Mouse (Mus musculus) cerebellum, postnatal 10 days (tissue): ENCODE results near the gene Serinc4.
A peak's percentile ranks its signal among the peaks of the same experiment; 100 is the strongest.

Source experiments
- DNase-seq, 2 experiments: peaks; one replicate each; pipeline ENCODE4 v3.0.0; 2021; ENCODE audit warnings: mixed read lengths in 2 of 2

Gene Serinc4

DNA sequence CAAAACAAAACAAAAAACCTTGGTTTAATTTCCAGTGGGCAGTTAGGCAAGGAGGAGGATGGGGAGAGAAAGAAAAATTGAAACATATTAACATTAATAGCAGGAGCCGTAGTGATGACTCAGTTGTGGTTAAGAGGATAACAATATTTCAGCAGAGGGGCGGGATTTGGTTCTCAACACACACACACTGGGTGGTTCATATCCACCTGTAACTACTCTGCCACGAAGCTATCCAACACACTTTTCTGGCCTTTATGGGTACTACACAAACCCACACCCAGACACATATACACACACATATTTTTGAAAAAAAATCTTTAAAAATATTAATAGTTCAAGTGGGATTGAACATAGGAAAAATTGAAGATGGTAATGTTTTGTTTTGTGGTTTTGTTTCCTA lies 9.6 kb downstream of the Serinc4 start:
- DNase-seq, result no peak

DNA sequence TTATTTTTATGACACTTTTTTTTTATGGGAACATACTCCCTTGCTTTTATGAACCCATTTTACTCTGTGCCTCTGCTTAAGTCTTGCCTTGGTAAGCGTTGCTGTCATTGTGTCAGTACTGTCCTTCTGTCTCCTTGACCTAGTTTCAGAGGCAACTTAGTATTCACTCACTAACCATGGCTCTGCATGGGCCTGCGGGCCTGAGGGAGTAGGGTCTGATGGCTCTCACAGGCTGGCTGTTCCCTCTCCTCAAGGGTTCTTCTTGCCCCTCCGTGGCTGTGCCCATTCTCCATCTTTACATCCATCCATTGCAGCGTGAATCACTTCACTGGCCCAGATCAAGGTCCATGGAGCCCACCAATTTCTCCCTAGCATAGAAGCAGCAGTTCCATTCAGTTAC lies 10.1 kb downstream of the Serinc4 start:
- DNase-seq, result no peak

DNA sequence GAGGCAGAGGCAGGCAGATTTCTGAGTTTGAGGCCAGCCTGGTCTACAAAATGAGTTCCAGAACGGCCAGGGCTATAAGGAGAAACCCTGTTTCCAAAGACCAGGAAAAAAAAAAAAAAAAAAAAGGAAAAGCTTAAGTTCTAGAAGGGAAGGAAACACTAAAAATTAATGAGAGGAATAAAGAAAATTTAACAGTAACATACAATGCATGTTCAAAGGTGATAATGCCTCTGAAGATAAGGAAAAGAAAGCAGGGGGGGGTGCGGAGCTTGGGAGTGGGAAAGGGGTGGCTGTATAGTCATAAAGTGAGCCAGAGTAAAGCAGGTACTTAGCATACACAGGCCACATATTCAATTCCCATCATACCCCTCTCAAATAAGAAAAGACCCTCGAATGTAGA lies 11.5 kb downstream of the Serinc4 start:
- DNase-seq, result no peak

DNA sequence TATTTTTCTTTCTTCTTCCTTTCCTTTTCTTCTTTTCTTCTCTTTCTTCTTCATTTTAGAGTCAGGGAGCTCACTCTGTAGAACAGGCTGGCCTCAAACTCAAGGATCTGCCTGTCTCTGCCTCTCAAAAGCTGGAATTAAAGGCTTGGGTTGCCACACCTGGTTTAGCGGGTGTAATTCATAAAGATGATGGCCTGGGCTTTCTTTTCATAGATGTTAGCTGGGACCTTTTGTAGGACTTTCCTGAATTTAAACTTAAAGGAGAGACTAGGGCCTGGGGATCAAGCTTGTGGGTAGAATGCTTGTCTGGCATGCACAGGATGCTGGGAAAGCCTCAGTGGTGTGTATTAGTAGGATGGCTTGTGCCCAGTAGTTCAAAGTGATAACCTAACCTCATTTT lies 12.4 kb downstream of the Serinc4 start, which contains the start of gene Ell3:
Gene Ell3, minus strand, starts transcription at position 101 of the 400 bp plus-strand sequence.
- DNase-seq, result no peak

DNA sequence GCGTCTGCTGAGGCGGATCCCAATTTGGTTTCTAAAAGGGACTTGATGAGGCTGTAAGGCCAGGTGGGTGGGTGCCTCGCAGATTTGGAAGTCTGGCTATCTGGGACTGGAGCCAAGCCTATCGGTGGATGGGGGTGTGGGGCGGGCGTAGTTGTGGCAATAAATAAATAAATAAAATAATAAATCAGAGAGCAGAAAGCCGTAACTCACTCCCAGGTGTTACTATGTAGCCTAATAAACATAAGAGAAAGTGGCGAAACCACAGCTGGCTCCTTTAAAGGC lies 13.6 kb downstream of the Serinc4 start:
- DNase-seq, result peak; percentile 50 to 54

DNA sequence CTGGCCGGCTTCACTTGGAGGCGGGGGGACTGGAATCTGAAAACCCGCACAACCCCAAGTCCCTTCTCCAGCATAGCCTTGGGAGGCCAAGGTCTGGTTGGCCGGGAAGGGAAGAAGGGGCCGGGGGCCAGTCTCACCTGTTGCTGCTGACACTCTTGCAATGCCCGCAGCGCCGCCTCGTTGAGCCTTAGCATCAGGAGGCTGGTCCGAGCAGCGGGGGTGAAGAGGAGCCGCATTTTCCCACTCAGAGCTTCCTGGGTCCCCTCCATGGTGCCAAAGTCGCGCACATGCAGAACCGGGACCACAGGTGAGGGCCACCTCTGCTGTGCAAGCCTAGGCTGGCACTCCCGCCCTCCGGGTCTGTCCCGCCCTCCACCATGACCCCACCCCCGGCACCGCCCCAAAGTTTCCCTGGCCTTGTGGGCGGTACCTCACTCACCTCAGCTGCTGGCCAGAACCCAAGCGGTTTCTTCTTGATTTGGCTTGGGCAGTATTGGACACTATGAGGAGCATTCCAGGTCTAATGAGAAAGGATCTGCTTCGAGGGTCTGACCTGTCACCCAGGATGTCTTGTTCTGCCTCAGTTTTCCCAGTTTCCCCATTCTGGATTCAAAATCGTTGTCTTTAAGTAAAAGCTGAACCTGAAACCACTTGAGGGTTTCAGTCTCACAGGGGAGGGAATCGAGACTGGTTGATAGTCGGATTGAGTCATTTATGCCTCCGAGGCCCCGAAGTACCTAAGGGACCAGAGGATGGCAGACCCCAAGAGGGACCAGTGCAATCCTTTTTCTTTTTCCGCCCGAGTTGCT lies 14.1 kb downstream of the Serinc4 start:
- DNase-seq, result peak; percentile 54 to 67

DNA sequence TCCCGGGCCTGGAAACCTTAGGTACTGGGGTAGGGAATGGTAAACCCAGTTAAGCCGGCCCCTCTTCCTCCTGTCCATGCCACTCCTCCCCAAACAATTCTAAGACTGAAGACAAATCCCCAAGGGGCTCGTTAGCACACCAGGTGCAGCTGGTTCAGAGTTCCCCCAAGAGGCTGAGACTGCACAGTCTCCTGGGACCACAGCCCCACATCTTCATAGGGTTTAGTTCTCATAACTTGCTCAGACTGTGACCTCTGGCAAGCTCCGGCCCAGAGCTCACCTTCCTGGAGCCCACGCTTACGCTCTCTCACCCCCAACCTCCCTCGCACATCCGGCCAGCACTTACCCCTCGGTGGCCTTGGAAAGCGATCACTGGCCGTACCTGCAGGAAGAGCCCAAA lies 14.8 kb downstream of the Serinc4 start:
- no peak for DNase-seq

DNA sequence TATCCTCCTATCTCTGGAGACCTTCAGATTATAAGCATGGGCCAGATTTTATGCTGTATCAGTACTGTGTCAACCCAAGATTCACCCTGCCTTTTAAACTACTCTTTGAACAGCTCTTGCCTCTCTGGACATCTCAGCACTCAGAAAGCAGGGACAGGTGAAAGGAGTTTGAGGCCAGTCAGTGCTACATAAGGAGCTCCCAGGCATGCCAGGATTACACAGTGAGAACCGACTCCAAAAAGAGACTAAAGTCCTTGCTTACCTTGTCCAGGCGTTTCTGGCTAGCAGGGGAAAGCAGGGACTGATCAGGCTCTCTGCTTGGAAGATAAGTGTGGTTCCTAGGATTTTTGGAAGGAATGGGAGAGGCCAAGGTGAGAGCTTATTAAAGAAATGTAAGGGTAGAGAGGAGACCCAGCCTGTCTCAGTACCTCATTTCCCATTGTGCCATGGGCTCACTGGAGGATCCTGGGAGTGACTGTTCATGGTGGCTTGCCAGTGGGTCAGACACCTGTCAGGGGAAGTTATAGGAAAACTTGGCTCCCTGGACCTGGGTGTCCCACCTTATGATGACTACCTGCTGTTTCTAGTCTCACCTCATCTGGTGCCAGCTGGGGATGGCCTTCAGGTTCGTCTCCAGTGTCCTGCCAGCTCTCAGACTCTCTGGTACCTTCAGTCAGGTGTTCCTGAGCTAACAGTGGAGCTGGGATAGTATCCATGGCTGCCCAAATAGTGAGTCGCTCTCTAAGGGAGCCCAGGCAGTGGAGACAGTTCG lies 15.6 kb downstream of the Serinc4 start:
- no peak for DNase-seq

DNA sequence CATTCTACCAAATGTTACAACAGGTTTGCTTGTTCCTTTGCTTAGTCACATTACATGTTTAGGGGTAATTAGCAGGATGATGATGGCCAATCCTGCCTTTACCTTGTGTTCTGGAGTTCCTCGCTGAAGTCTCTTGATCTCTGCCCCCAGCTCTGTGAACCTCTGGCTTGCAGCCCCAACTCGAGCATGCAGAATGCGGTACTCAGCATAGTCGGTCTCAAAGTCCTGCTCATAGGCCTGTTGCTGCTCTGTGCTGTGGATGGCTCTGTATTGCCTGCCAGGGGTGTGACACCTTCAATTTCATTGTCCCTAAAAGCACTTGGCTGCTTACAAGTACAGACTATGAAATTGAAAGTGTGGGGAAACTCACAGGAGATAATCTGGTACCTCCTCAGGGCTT lies 16.8 kb downstream of the Serinc4 start:
- no peak for DNase-seq

DNA sequence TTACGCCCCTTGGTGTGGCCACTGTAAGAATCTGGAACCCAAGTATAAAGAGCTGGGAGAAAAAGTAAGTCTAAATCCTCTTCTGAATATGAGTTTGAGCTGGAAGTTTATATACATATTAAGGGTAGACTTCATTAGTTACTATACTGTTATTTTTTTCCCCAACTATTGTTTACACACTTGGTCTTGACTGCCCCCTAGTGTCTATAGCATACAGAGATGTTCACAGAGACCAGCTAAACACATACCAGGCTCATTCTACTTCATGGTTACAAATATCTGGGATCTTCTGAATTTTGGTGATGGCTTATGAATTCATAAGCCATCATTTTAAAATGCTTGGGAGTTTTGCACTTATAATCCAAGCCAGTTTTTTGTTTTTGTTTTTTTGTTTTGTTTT lies 21.7 kb downstream of the Serinc4 start:
- peak in 1 of 2 experiments; percentile 58 for DNase-seq

DNA sequence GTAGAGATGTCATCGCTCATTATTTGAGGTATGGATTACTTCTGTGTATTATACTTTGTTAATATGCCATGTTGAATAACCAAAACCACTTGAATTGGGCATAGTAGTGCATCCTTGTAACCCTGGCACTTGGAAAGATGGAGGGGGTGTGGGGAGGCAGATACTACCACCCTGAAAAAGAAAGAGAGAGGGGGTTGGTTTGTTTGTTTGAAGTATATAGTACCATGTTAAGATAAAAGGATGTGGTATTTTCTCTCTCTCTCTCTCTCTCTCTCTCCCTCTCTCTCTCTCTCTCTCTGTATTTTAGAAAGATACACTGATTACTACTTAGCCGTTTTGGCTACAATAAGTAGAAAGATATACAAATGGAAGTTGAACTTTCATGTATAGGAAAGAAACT lies 30.7 kb downstream of the Serinc4 start:
- no peak for DNase-seq

DNA sequence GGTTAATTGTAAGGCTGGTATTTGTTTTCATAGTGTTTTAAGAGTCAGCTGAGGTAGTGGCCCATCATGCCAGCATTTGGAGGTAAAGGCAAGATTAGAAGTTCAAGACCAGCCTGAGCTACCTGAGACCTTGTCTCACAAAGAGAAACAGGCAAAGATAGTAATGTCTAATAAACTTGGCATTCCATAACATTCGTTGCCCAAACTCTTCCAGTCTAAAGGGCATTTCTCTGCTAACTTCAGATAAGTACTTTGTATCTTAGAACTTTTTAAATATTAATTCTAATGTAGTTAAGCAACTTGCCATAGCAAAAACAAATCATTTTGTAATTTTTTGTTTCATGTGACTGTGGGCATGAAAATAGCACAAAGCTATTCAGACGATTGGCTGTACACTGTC lies 33.4 kb downstream of the Serinc4 start:
- DNase-seq, result no peak

DNA sequence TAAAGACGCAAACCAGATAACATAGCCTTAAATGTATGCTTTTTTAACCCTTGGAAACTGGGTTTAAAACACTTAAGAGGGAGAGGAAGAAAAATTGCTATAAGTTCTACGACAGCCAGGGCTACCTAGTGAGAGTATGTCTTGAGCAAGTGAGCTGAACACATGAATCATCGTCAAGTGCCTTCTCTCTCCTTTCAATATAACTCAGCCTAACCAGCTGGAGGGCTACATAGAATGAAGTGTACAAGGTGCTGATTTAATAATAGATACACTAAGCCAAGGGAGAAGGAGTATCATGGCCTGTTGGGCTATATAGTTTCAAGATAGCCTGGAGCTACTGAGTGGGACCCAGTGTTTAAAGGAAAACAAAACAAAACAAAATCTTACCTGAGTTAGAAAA lies 38.1 kb downstream of the Serinc4 start:
- no peak for DNase-seq

DNA sequence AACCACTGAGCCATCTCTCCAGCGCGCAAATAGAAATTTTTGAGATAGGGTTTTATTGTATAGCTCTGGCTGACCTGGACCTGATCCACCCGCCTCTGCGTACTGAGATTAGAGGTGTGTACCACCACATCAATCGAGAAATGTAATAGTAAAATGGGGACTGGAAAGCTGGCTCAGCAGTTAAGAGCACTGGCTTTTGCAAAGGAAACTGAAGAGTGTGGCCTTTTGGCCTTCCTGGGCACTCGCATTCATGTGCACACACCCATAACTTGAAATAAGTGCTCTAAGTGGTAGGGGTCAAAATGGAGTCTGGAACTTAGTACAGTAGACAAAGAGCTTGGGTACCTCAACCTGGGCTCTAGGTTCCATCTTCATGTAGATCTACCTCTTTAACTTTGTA lies 40.2 kb downstream of the Serinc4 start:
- no peak for DNase-seq

DNA sequence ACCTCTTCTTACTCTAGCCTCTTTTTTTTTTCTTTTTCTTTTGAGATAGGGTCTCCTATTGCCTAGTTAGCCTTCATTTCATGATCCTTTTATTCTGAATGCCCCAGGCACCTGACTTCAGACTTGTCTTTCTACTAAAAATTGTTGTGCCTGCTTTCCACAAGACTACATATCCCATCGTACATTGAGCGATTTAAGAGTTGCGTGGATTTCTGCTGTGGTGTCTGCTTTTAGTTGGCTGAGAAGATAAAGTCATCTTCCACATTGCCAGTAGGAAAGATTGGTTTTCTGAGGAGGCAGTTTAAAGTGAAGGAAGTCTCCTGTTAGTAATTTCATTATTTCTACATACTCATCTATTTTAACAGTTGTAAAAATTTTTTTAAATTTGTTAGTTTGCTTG lies 41.0 kb downstream of the Serinc4 start:
- no peak for DNase-seq

DNA sequence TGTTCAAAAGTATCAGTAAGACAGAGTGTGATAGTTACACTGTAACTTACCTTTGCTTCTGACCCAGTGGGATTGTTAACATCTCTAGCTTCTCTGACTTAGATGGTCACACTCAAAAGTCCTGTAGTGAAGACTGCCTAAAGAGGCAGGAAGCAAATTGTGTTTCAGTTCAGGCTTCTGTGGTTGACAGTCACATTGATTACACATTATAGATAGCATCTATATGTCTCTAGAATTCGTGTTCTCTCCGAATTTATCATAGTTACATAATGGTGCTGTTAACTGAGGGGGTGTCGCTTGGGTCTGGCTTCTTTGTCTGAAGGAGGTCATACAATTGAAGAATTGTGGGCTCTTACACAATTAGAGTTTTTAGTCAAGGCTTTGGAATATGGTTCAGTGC lies 41.5 kb downstream of the Serinc4 start:
- no peak for DNase-seq

DNA sequence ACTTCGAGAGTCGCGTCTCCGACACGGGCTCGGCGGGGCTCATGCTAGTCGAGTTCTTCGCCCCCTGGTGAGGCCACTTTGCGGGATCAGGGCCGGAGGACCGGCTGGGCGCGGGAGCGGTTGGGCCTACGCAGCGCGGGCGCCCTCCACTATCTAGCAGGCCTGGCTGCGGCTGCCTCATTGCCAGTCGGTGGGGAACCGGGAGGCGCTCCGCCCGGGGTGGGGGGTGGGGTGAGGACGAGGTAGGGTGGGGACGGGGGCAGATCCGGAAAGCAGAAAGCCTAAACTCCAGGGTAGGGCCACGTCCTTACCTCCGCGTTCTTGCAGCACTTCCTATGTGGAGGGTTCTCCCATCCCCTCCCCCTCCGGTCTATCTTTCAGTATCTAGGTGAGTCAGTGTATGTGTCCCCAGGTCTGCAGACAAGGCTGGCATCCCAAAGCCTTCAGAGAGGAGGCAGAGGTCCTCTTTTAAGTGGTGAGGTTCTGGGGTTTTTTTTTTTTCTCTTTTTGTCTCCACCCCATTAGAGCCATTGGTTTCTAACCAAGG lies 42.4 kb downstream of the Serinc4 start:
- DNase-seq, result peak in 1 of 2 experiments; percentile 66

DNA sequence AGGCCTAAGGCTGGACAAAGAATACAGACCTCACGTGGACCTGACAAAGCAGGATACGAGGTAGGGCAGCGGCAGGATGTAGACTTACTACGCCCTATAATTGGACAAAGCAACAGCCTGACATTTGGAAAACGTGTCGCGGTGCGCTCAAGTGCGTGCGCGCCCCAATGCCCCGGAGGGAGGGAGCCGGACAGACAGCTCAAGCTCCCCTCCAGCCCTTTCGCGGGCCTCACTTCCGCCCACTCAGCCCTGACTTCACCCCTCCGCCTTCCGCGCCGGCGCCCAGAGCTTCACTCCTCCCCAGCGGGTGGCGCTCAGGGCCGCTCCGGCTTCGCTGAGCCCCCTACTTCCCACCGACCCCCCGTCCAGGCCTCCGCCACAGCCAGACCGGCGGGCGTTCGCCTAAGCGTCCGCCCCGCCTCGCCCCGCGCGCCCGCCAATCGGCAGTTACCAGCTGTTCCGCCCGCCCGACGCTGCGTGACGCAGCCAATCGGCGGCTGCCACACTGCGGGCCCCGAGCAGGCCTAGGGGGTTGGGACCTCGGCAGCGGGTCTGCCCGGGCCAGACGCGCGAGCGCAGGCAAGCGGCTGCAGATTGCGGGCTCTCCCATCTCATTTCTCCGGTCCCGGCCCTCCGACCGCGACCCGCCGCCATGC lies 43.1 kb downstream of the Serinc4 start, which contains the start of the genes Pdia3 and Catsper2:
Gene Pdia3, plus strand, starts transcription at position 389 of the 656 bp plus-strand sequence.
Gene Catsper2, minus strand, starts transcription at position 406 of the 656 bp plus-strand sequence.
- peak; percentile 96 to 98 for DNase-seq

DNA sequence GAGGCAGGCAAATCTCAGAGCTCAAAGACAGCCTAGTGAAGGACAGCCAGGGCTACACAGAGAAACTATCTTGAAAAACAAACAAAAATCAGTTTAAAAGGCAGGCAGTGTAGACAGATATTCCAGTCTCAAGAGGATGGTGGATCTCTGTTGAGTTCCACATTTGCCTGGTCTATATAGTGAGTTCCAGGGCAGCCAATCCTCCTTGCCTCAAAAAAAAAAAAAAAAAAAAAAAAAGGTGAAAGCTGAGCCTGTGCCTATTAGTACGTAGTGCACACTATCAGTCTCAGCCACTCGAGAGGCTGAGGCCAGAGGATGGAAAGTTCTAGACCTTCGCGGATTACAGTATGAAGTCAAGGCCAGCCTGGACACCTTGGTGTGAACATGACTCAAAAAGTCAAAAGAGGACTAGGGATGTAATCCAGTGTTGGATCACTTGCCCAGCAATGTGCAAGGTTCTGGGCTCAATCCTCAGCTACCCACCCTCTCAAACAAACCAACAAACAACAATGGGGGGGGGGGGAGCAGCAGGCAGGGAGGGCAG lies 43.7 kb downstream of the Serinc4 start:
- peak in 1 of 2 experiments; percentile 26 for DNase-seq

DNA sequence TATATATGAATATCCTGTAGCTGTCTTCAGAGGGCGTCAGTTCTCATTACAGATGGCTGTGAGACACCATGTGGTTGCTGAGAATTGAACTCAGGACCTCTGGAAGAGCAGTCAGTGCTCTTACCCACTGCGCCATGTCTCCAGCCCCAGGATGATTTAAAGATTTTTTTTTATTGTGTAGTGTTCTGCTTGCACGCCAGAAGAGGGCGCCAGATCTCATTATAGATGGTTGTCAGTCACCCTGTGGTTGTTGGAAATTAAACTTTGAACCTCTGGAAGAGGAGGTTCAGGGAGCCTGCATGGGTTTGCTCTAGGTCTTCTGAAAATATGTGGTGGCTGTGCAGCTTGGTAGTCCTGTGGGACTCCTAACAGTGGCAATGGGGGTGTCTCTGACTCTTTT lies 48.4 kb downstream of the Serinc4 start:
- peak; percentile 36 for DNase-seq

DNA sequence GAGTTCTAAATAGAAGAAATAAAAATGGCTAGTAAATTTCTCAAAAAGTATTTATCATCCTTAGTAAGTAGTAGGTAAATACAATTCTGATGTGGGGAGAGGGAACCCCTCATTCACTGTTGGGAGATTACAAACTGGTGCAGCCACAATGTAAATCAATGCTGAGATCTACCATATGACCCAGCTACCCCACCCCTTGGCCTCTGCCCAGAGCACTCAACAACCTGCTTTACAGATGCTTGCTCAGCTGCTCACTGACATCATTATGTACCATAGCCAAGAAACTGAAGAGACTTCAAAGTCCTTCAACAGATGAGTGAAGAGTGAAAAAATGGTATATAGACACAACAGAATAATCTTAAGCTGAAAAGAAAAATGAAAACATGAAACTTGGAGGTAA lies 53.3 kb downstream of the Serinc4 start:
- DNase-seq, result no peak

DNA sequence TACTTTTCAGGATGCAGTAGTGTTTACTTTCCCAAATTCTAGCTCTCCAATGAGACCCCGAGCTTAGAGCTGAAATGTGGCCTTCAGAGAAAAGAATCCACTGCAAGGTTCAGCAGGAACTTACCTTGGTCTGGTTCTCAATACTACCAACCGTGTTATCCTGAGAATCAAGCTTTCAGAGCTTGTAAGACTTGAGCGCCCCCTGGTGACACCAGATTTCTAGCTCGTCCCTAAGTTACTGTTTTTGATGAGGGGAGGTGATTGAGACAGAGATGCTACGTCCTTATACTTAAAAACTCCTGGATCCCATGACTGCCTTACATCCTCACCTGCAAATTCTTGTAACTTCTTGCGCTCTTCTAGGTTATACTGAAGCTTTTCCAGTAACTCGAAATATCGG lies 60.0 kb downstream of the Serinc4 start:
- DNase-seq, result peak; percentile 94 to 97
